Mouse (Mus musculus) adrenal gland, postnatal 14 days (tissue): ENCODE results near the gene Clcn7. TPM values are rescaled to one million over a fixed set of nuclear protein-coding genes. Genes with fewer than 3 reads are reported as not detected.
"Not testable (repeated sequence)": the region's sequence is repeated elsewhere in the genome, so short reads cannot be mapped to it uniquely, and the experiment has no call there.

ENCODE experiments used
- DNase-seq: peaks from one replicate; pipeline ENCODE4 v3.0.0; 2021; ENCODE audit warnings: mixed read lengths
- long read RNA-seq, 2 experiments: library from polyadenylated mRNA; stranded (forward); transcript quantifications; one replicate each; pipeline ENCODE4 v2.0.0; 2021
- total RNA-seq: library from RNA; stranded (reverse); gene quantifications from 2 replicates; pipeline ENCODE4 v1.2.3, GENCODE M21; 2021

Gene Clcn7
- total RNA-seq: 33.3 and 35.2 TPM in 2 replicates
- long read RNA-seq, experiment 1, full-length matches to known transcripts: 5 of 15 reads
- long read RNA-seq, experiment 1, partial matches to known transcripts: 2 of 15 reads
- long read RNA-seq, experiment 1, other reads (novel, unspliced or antisense): 8 of 15 reads
- long read RNA-seq, experiment 2, full-length matches to known transcripts: 1 of 14 reads
- long read RNA-seq, experiment 2, partial matches to known transcripts: 12 of 14 reads
- long read RNA-seq, experiment 2, other reads (novel, unspliced or antisense): 1 of 14 reads

DNA sequence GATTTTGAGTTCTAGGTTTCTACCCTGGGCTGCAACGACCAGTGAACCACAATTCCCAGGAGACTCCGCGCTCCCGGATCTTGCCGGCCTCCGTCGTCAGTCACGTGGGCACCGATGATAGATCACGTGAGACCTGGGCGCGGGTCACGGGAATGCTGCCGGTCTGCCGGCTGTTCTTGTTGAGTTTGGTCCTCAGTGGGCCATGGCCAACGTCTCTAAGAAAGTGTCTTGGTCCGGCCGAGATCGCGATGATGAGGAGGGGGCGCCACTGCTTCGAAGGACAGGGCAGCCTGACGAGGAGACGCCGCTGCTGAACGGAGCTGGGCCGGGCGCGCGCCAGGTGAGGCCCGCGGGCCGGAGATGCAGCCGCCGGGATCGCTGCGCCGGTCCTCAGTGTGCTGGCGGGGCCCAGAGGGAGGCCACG lies at the start of gene Clcn7:
Gene Clcn7 (plus strand): TSS at position 117 of the 424 bp plus-strand sequence.
- peak; percentile 95 for DNase-seq

- DNase-seq: peak; percentile 58
These were observed 49.7 kb upstream of the Clcn7 start, which contains the start of gene Tmem204 for GRCm38 (mm10) chr17:25083444-25083931. Gene Tmem204, minus strand, starts transcription at chr17:25083591.

DNA sequence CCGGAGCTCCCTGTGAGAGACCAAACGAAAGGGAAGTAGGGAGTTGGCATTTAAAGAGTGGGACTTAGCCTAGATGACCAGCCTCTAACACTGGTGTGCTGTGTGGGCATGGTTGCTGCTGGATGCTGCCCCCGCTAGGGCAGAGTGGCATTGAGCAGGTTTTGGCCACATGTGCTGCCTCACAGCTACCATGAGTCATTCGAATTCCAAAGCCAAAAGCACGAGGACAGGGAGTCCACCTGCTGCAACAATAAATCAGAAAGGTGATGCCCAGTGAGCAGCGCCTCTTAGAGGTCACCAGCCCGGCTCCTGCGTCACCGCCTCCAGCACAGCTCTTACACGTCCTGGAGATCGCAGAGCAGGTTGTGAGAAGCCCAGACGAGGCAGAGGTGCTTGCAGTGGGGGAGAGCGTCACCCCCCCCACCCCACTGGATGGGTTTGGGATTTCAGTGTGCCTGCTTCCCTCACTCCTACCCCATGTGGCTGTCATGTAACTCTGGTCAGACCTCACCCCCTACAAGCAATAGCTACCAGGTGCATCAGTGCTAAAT lies 48.3 kb upstream of the Clcn7 start:
- DNase-seq: peak; percentile 58

DNA sequence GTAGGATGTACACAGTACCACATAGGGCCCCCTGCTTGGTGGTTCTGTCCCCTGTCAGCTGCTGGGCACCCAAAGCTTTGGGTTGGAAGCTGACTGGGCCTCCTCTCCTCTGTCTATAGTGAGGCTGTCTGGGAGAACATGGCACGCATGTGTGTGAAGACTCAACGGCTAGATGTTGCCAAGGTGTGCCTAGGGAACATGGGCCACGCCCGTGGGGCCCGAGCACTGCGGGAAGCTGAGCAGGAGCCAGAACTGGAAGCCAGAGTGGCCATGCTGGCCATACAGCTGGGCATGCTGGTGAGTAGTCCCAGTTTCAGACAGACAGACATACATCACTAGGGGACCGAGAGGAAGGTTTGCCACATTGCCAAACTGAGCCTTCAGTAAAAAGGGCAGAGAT lies 46.5 kb upstream of the Clcn7 start:
- DNase-seq: no peak

- DNase-seq: no peak
These were observed 44.0 kb upstream of the Clcn7 start for GRCm38 (mm10) chr17:25089158-25089557.

- DNase-seq: no peak
These were observed 42.7 kb upstream of the Clcn7 start for GRCm38 (mm10) chr17:25090450-25090849.

DNA sequence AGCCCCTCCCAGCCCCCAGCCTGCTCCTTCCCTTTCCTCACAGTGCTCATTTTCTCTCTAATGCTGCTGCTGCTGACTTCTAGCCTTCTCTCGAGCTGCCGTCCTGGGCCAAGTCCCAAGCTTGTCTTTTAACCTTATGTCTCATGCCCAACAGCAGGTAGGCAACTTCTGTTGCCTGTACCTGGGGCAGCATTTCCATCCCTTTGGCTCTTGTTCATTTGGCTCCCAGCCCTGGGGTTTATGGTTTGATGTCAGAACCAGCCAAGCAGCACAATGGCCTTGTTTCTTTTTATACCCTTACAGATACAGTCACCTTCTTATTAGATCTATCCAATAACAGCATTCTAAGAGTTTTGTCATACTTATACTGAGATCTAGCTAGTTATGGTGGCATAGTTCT lies 37.0 kb upstream of the Clcn7 start:
- DNase-seq: no peak

- no peak for DNase-seq
These were observed 33.1 kb upstream of the Clcn7 start for GRCm38 (mm10) chr17:25100052-25100451.

GRCm38 (mm10) chr17:25101338-25101737 lies 31.9 kb upstream of the Clcn7 start:
- DNase-seq: no peak

GRCm38 (mm10) chr17:25107786-25108185 lies 25.4 kb upstream of the Clcn7 start:
- DNase-seq: no peak

GRCm38 (mm10) chr17:25109578-25109977 lies 23.6 kb upstream of the Clcn7 start:
- peak; percentile 72 for DNase-seq

DNA sequence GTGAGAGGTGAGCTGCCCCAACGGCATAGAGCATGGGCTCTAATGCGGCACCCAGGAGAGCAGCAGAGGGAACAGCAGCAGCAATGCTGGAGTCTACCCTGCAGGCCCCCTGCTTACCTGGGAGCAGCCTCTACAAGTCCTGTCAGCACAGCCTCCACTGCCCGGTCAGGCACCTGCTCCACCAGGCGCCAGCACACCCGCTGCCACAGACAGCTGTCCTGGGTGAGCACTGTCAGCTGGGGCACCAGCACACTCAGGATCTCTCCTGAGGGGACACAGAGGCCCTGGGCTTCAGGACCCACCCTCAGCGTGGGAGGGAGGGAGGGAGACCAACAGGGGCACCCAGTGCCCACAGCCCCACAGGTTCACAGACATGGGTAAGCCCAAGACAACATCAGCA lies 22.6 kb upstream of the Clcn7 start:
- DNase-seq: no peak

DNA sequence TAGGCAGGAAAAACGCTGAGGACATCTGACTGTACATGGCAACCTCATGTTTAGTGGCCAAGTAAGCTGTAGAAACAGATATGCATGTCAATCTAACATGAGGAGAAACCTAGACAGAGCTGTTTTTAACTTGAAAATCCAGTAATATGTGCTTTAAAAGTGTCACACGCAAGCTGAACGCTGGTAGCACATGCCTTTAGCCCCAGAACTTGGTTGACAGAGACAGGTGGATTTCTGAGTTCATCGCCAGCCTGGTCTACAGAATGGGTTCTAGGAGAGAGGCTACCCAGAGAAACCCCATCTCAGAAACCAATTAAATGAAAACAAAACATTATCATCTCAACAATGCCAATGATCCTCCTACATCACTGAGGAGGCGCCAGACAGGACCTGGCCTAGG lies 22.0 kb upstream of the Clcn7 start:
- no peak for DNase-seq

DNA sequence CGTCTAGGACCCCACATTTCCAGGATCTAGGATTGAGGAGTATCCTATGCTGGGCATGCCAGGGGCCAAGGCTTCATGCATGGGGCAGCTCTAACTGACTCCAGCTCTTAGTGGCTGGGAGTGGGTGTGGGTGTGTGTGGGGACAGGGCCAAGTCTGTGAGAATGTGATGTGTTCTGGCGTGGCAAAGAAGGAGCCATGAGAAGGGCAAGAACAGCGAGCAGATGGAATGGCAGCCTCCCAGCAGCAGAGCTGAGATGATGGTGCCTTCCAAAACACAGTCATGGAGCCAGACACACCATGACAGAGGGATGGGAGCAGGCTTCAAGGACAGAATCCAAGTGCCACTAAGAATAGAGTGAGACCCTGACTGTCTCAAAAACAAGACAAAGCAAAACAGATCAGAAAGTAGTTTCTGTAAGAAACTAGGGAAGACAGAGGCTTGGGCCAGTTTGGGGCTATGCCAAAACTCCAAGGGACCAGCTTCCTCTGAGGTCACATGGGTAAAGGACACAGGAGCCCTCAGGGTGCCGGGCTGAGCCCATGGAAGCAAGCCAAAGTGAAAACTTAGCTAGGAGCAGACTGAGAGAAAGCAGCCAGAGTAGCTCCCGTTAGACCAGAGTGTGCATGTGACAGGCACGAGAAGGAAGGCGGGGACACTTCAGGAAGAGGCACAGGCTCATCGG lies 21.3 kb upstream of the Clcn7 start:
- DNase-seq: peak; percentile 76

GRCm38 (mm10) chr17:25112423-25112810 lies 20.8 kb upstream of the Clcn7 start:
- DNase-seq: no peak

DNA sequence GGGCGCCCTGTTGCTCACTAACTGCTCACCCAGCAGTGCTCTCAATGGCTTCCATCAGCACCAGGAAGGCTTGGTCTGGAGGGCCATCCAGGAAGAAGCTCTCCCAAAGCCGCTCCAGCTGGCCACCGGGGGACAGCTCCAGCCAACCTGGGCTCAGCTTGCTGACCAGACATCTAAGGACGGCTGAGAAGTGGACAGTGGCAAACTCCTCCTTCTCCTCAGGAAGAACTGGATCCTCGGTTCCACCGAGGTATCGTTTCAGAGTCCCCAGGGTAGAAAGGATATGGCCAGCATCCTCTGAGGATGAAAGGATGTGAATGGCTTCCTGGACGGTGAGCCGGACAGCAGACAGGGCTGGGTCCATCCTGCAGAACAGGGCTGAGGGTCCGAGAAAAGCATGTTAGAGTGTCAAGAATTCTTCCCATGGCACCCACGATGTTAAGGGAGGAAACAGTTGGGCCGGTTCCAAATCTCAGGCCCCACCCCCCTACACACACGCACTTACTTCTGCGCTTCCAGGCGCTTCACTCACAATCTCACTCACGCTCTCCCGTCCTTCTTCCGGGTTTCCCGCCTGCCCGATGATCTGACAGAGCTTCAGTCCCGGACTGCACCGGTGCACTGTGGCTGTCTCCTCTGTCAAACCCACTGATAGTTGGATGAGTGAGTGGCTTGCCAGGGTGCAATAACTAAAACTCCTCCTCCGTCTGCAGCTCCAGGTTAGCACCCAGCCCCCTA lies 18.1 kb upstream of the Clcn7 start:
- peak; percentile 69 for DNase-seq

- DNase-seq: peak; percentile 97
These were observed 17.3 kb upstream of the Clcn7 start, which contains the start of gene Telo2 for GRCm38 (mm10) chr17:25115664-25116432. Gene Telo2, minus strand, starts transcription at chr17:25115967.

GRCm38 (mm10) chr17:25117263-25117662 lies 15.9 kb upstream of the Clcn7 start:
- peak; percentile 81 for DNase-seq

DNA sequence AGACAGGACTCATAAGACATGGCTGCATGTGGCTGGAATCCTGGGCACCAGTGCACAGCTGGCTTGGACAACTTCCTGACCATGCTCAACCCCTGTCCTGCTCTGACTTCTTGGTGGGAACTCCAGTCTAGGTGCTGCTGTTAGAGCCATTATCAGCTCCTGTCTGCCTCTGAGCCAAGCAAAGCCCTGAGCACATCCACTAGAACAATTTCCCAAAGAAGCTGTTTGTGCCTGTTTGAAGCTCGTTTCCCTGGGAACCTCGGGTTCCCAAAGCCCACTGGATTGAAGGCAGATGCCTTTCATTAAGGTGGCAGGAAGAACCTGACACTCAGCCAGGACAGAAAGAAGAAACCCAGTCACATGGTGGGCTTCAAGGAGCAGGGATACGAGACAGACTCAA lies 12.8 kb upstream of the Clcn7 start, which contains the start of gene Ptx4:
Gene Ptx4 (plus strand): TSS at position 355 of the 400 bp plus-strand sequence.
- DNase-seq: no peak

GRCm38 (mm10) chr17:25123979-25124378 lies 9.2 kb upstream of the Clcn7 start:
- peak; percentile 23 for DNase-seq

DNA sequence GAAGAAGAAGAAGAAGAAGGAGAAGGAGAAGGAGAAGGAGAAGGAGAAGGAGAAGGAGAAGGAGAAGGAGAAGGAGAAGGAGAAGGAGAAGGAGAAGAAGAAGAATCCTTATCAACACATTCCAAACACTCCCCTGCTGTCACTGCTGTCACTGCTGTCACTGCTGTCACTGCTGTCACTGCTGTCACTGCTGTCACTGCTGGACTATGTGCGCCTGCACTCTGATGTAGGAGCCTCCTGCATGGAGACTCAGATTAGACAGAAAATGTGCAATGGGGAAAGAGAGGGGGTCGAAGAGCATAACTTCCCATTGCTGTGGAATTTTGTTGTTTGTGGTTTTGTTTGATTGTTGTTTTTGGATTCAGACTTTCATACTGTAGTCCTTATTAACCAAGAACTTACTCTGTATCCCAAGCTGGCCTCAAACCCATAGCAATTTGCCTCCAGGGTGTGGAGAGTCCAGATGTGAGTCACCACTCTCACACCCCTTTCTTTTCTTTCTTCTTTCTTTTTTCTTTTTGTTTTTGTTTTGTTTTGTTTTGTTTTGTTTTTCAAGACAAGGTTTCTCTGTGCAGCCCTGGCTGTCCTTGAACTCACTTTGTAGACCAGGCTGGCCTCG lies 7.6 kb upstream of the Clcn7 start:
- DNase-seq: not testable (repeated sequence)
